Mouse (Mus musculus) kidney, postnatal 14 days (tissue): ENCODE data around the gene Tex16.

ENCODE experiments used
- DNase-seq: peaks from one replicate; pipeline ENCODE4 v3.0.0; 2022; ENCODE audit warnings: mixed read lengths

Gene Tex16

GRCm38 (mm10) chrX:112010707-112011106, at the start of gene Tex16:
Gene Tex16, plus strand, starts transcription at chrX:112011007.
- DNase-seq: no peak

- DNase-seq: no peak
These were observed 11.1 kb upstream of the Tex16 start for GRCm38 (mm10) chrX:111999661-112000060.
